Mouse (Mus musculus) activated CD4-positive, CD25-positive, alpha-beta regulatory T cell, adult 9 weeks (primary cell): ENCODE results near the gene AB124611. TPM values are rescaled to one million over a fixed set of nuclear protein-coding genes. Genes with fewer than 3 reads are reported as not detected.

ENCODE experiments used
- polyA plus RNA-seq: library from polyadenylated mRNA; unstranded; fragments of 100-300 nt; shearing (Covaris generic); gene quantifications from one replicate; pipeline ENCODE4 v1.2.1, GENCODE M21; 2017

The AB124611 gene
- polyA plus RNA-seq: 32.2 TPM

DNA sequence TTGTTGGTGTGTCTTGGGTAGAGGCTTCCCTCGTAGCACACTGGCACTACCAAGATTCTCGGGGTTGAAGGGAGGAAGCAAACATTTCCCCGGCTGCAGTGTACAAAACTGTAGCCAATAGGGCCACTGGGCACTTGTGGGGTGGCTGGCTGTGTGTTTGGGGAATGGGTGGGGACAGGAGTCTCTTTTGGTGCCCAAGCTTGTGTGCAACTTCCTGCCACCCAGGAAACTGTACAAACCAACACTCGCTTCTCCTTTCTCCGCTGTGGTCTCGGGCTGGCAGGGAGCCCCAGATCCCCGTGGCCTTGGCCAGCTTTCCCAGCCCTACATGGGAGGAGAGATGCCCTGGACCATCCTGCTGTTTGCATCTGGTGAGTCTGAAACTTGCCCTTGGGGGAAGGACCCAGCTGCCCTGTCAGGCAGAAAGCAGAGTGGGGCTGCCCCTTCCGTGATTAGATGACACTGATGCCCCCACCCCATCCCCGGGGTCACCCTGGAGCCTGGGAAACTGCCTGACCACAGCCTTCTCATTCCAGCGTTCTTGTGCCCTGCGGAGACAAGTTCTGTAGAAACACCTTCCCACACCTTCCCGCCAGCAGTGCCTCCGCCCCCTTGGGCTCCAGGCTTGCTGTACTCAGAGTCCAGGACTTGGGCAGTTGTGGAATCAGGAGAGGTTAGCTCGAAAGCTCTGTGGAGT is at the start of gene AB124611:
TSS of gene AB124611 (plus strand) at position 240 of the 697 bp plus-strand sequence.

DNA sequence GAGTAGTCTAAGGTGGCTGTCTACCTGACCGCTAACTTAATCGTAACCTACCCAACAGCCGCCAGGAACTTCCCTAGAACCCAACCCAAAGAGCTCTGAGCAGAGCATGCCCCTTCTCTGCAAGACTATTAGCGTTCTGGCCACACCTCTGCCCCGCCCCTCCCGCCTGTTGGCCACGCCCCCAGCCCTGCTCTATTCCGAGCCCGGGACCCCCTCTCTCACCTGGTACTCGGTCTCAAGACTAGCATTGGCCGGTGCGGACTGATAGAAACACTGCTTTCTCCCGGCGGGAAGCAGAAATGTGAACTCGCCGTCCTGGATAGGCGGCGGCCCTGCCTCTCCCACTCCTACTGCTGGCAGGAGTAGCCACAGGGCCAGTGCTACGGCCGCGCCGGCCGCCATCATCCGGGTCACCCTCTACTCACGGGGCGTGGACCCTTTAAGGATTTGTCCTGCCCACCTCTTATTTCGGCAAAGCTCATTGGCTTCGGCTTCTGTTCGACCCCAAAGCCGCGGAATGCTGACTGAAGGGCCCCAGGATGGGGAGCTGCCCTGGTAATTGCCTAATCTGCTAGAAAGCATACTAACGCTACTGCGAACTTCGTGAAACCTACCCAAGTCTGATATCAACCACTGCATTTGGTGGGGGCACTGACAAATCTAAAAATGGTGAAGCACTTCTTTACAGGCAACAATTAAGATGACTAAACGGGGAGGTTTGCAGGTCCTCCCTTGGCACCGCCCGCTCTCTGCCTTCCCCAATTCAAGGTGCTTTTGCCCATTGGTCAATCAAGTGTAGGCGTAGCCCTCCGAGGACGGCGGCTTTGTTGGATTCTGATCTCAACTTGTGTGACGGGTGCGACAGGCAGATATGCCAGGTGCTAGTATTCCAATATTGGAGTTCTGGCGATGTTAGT is 15.9 kb upstream of the AB124611 start, which contains the start of gene Tmed1:
TSS of gene Tmed1 (minus strand) at position 481 of the 917 bp plus-strand sequence.

DNA sequence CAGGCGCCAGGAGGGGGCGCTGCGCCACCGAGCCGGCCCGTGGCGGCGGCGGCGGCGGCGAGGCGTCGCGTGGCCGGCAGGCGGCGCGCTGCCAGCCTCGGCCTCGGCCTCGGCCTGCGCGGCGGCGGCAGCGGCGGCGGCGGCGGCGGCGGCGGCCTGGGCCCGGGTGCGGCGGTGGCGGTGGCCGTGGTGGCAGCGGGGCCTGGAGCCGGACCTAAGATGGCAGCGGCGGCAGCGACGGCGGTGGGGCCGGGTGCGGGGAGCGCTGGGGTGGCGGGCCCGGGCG is 20.8 kb downstream of the AB124611 start, which contains the start of gene Carm1:
TSS of gene Carm1 (plus strand) at position 106 of the 286 bp plus-strand sequence.

DNA sequence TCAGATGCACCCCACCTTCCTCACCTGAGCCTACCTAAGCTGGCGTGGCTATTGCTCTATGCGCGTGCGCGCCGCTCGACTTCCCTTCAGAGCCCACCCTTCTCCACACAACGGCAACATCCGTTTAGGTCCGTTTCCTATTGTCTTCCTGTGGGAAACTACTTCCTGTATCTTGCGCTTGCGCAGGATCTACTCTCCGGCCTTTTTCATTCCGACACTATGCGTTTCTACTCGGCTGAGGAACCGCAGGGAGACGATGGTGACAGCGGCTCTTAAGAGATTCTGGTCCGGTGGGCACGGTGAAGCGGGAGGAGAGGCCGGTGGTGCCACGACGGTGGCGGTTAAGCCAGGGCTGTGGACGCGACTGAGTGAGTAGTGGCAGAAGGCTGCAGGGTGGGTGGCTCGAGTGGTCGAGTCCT is 66.7 kb downstream of the AB124611 start, which contains the start of the genes Timm29 and Yipf2:
TSS of gene Timm29 (plus strand) at position 20 of the 419 bp plus-strand sequence.
TSS of gene Yipf2 (minus strand) at position 126 of the 419 bp plus-strand sequence.

Other genes starting within 250 kb of the AB124611 start
- gene Kri1, start 238.2 kb upstream of the AB124611 start, polyA plus RNA-seq: 37.6 TPM
- 104 TPM for gene Cdkn2d, start 234.8 kb upstream of the AB124611 start, polyA plus RNA-seq
- gene Ap1m2, start 213.8 kb upstream of the AB124611 start, polyA plus RNA-seq: 2.0 TPM
- gene Slc44a2, start 205.5 kb upstream of the AB124611 start, polyA plus RNA-seq: 543 TPM
- gene Ilf3, start 158.3 kb upstream of the AB124611 start, polyA plus RNA-seq: 69.7 TPM
- 35.2 TPM for gene Qtrt1, start 114.3 kb upstream of the AB124611 start, polyA plus RNA-seq
- 264 TPM for gene Dnm2, start 101.3 kb upstream of the AB124611 start, polyA plus RNA-seq
- gene Tmed1, start 15.9 kb upstream of the AB124611 start, polyA plus RNA-seq: 6.4 TPM
- gene Carm1, start 20.7 kb downstream of the AB124611 start, polyA plus RNA-seq: 7.6 TPM
- 1.9 TPM for gene Timm29, start 66.5 kb downstream of the AB124611 start, polyA plus RNA-seq
- gene Yipf2, start 66.7 kb downstream of the AB124611 start, polyA plus RNA-seq: 28.7 TPM
- gene Smarca4, start 90.0 kb downstream of the AB124611 start, polyA plus RNA-seq: 64.6 TPM
- 37.3 TPM for gene Ldlr, start 197.3 kb downstream of the AB124611 start, polyA plus RNA-seq
- gene Spc24, start 234.1 kb downstream of the AB124611 start, polyA plus RNA-seq: 11.6 TPM